Mouse (Mus musculus): ENCODE measurements around the gene Olfr994.

The Olfr994 gene

DNA sequence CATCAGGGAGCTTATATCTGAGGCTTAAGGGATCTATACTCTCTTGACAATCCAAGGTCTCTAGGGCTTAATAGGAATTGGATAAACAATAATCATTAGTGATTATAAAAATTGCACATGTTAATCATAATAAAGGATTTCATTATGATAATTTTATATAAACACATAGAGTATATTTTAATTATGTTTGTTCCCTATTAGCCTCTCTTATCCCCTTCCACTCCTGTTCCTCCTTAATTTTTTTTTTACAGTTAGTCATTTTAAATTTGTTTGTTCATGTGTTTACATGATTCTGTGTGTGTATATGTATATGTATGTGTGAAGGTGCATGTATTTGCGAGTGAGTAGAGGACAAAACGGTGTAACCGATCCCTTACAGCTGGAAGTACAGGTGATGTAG is at the start of gene Olfr994:
Gene Olfr994 (minus strand): TSS at position 101 of the 400 bp plus-strand sequence.
- in situ Hi-C loops (cut with MboI; ENCODE audit: low sequenced_read_pairs), result no loop called here

DNA sequence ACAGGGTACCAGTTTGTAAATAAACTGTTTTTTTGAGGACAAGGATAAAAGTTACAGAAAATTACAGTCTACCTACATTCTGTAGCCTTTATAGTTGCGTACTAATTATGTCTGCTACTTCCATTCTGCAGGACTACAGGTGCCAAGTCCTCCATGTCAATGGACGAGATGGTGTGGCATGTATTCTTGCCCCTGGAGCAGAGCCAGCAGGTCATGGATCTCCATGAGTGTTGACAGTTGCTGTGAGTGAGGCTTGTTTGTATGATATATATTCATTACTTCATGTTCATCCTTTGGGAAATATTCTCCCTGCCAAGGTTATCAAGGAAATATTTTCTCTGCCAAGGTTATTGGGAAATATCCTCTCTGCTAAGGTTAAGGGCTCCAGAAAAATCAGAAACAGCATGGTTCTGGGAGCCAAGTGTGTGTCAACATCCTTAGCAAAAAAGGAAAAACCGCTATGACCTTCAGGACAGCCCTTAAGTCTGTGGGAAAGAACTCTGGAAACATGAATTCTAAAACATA is 30.6 kb upstream of the Olfr994 start:
- in situ Hi-C loops (cut with MboI; ENCODE audit: low sequenced_read_pairs), result no loop called here

DNA sequence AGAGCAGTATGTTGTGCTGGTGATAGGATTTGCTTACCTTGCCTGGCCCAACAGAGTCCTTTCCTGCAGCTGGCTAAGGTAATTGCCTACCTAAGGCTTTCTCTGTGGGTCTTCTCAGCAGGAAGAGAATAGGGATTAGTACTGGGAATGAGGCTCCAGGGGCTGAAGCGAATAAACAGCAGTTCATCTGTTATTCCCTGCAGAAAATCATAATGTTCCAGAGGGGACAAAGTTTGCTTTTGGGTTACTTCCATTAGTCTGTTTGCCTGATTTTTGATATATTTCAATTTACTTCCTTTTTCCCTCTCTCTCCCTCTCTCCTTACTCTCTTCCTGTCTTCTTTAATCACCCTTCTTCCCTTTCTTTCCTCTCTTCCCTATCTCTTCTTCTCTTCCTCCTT is 7.3 kb upstream of the Olfr994 start, which contains the start of gene Olfr995:
Gene Olfr995 (minus strand): TSS at position 101 of the 400 bp plus-strand sequence.
- in situ Hi-C loops (cut with MboI; ENCODE audit: low sequenced_read_pairs), result no loop called here

DNA sequence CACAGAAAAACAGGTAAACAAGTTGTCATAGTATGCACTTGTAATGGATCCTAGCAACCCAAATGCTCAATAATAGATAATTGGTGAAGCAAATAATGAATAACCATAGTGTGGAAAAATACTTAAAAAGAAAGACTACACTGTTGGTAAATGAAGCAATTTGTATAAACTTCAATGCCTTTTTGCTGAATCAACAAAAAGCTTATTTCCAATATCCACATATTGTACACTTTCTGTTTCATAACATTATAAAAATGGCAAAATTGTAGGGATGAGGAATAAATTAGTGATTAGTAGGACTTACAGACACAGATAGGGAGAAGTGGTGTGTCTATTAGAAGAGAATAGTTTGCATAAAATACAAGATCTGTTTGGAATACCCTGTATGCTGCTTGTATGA is 6.3 kb upstream of the Olfr994 start:
- in situ Hi-C loops (cut with MboI; ENCODE audit: low sequenced_read_pairs), result no loop called here

DNA sequence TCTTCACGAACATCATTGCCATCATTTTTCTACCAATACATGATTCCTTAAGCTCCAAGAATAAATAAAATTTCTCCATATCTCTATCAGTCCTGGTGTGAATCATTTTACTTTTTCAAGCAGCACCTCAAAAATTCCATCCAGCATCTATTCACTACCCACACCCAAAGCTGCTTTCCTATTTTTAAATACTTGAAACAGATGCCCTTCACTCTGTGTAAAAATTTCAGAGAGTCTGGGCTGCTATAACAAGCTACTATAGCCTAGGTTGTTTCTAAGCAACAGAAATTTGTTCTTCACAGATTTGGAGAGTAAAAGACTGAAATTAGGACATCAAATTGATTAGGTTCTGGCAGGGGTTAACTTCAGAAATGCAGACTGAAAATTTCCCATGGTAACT is 10.4 kb downstream of the Olfr994 start:
- in situ Hi-C loops (cut with MboI; ENCODE audit: low sequenced_read_pairs), result no loop called here

DNA sequence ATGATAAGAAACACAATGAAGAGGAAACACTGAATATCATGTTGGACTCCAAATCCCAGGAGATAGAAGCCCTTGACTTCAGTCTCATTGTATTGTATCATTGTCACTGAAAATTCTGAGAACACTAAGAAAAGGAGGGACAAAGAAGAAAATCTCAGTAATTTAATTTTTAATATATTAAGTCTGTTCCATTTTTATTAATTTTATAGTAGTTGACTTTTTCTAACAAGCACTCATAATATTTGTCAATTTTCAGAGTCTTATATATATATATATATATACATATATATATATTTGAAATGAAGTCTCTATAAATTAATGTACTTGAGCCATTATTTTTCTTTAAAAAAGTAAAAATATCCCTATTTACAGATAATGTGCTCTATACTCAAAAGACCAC is 21.5 kb downstream of the Olfr994 start, which contains the start of gene Olfr993:
Gene Olfr993 (minus strand): TSS at position 101 of the 400 bp plus-strand sequence.
- in situ Hi-C loops (cut with MboI; ENCODE audit: low sequenced_read_pairs), result no loop called here

DNA sequence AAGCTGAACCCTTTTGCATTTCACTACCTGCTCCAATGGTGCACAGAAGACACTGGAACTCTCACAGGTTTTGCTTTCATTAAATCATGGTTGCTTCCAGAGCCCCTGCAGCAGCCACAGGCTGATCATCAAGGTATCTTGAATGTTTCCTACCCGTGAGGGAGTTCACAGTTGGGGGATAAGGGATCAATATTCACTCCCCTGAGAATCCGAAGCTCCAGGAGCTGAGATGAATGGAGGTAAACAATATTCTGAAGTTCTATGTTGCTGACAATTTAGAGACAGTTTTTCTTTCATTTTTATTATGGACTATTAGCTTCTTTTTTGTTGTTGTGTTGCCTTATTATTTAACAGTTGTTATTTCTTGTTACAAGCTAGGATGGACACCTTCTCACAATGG is 26.9 kb downstream of the Olfr994 start, which contains the start of gene Olfr992:
Gene Olfr992 (minus strand): TSS at position 101 of the 400 bp plus-strand sequence.
- in situ Hi-C loops (cut with MboI; ENCODE audit: low sequenced_read_pairs), result no loop called here
